Mouse (Mus musculus): ENCODE data around the gene Rbm47. TPM values are rescaled to one million over a fixed set of nuclear protein-coding genes. Genes with fewer than 3 reads are reported as not detected.
A peak's percentile ranks its signal among the peaks of the same experiment; 100 is the strongest.

The Rbm47 gene
- polyA plus RNA-seq, 1 experiment from 2014 or later = 41.5 TPM

DNA sequence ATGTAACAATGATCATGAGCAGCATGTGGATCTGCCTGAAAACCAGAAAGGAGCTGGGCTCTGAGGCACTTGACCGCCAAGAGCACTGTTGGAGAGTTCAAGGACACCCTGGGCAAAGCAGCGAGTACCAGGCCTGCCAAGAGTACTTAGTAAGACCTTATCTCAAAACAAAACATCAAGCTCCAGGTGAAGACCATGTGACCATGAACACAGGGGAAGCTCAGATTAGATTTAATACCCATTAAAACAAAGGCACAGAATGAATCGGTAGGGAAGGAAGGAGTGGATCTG, 110.0 kb downstream of the Rbm47 start:
- Histone ChIP-seq H3K4me1 (ENCODE audit: insufficient read depth, low read depth, low read length) (no peaks in the 10 kb centered on the region), H3K4me3 (ENCODE audit: low read depth, low read length) (no peak overlapping the region), H3K36me3 (ENCODE audit: insufficient read depth, low read length) (no peaks in the 10 kb centered on the region), H3K9me3 (ENCODE audit: low read length) (no peaks in the 10 kb centered on the region), H3K27me3 (replicated peaks; ENCODE audit: insufficient read depth, low read length) (no peaks in the 10 kb centered on the region), H3K4me2 (replicated peaks; ENCODE audit: low read depth, low read length) (no peak overlapping the region), H3K27ac (ENCODE audit: low read length) (no peak overlapping the region), H3K9ac (replicated peaks; ENCODE audit: low read depth) (no peak overlapping the region)
- peak; percentile 23 for ATAC-seq
- no peak for DNase-seq (ENCODE audit: low spot score)
- no peak for TF ChIP-seq CTCF (IDR thresholded peaks at IDR 0.05)
- no peak for TF ChIP-seq EP300 (IDR thresholded peaks at IDR 0.05)
- WGBS = 56% methylated on average over 3 of the region's 3 CpGs

DNA sequence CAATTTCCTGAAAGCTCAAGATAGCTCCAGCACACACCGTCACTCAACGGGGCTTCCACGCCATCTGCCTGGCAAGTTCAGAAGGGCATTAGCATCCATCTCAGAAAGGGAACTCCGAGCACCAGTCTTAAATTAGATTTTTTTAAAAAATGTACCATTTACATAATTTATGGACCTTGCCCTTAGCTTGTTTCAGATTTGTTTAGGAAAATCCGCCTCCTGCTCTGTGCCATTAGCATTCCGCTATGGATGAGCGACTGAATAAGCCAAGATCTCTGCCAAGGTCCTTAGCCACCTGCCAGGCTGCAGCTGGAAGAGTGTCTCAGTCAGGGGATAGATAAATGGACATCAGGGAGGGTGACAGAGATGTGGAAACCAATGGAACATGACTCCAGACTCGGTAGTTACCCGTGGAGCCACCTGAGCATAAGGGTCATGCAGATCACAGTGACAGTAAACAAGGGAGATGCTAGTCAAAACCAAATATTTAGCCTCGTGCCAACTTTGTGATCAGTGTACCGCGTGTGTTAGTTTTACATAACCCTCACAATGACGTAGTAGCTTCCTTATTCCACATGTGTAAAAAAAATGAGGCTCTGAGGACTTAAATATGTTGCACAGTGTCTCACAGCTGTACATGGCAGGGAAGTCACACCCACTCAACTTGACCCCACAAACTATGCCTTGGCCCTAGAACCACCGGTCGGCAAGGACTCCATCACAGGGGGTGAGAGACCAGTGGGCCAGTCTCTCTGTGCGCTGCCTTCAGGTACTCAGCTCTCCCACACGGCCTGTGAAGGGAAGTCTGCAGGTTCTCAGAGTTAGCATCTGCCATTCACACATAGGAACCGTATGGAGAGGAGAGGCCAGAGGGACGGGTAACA, 110.6 kb downstream of the Rbm47 start:
- Histone ChIP-seq H3K27ac (ENCODE audit: low read length) (no peak overlapping the region), H3K4me2 (replicated peaks; ENCODE audit: low read depth, low read length) (no peak overlapping the region), H3K9me3 (ENCODE audit: low read length) (no peaks in the 10 kb centered on the region), H3K4me3 (ENCODE audit: low read depth, low read length) (no peak overlapping the region), H3K27me3 (replicated peaks; ENCODE audit: insufficient read depth, low read length) (no peaks in the 10 kb centered on the region), H3K36me3 (ENCODE audit: insufficient read depth, low read length) (no peaks in the 10 kb centered on the region), H3K9ac (replicated peaks; ENCODE audit: low read depth) (no peak overlapping the region), H3K4me1 (ENCODE audit: insufficient read depth, low read depth, low read length) (no peaks in the 10 kb centered on the region)
- DNase-seq (ENCODE audit: low spot score) = no peak
- TF ChIP-seq CTCF (IDR thresholded peaks at IDR 0.05) (no peak), EP300 (IDR thresholded peaks at IDR 0.05) (no peak)
- WGBS = 63% methylated on average over 19 of the region's 19 CpGs
- ATAC-seq = 0 out of 2 replicates have a peak, but pooled peaks have one; percentile 18

GRCm38 (mm10) chr5:66061667-66062045, 111.3 kb downstream of the Rbm47 start:
- H3K4me3 ChIP-seq (ENCODE audit: low read depth, low read length) = no peak overlapping the region
- no peaks in the 10 kb centered on the region for H3K36me3 ChIP-seq (ENCODE audit: insufficient read depth, low read length)
- H3K9me3 ChIP-seq (ENCODE audit: low read length) = no peaks in the 10 kb centered on the region
- no peaks in the 10 kb centered on the region for H3K4me1 ChIP-seq (ENCODE audit: insufficient read depth, low read depth, low read length)
- ATAC-seq (no peak), DNase-seq (ENCODE audit: low spot score) (no peak)
- H3K27ac ChIP-seq (ENCODE audit: low read length) = no peak overlapping the region
- no peak for TF ChIP-seq CTCF (IDR thresholded peaks at IDR 0.05)
- TF ChIP-seq EP300 (IDR thresholded peaks at IDR 0.05) = no peak
- H3K27me3 ChIP-seq (replicated peaks; ENCODE audit: insufficient read depth, low read length) = no peaks in the 10 kb centered on the region
- H3K9ac ChIP-seq (replicated peaks; ENCODE audit: low read depth) = no peak overlapping the region
- 91% methylated on average over 4 of the region's 4 CpGs for WGBS
- no peak overlapping the region for H3K4me2 ChIP-seq (replicated peaks; ENCODE audit: low read depth, low read length)

DNA sequence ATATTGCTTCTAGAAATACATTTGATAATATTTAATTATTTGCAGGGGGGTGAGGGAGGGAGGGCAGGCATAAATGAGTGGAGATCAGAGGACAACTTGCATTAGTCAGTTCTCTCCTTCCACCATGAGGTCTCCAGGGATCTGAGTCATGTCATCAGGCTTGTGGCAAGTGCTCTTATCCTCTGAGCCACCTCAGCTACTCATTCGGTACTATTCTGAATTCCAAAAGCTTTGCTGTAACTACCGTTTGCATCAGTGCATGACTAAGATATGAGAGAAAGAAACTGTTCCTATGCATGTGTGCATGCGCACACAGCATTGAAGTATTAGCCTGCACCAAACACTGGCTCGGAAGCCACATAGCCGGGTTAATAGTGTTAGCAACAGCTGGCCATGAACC, 114.1 kb downstream of the Rbm47 start:
- Histone ChIP-seq H3K27me3 (replicated peaks; ENCODE audit: insufficient read depth, low read length) (no peaks in the 10 kb centered on the region), H3K9me3 (ENCODE audit: low read length) (no peaks in the 10 kb centered on the region), H3K4me3 (ENCODE audit: low read depth, low read length) (no peak overlapping the region), H3K4me1 (ENCODE audit: insufficient read depth, low read depth, low read length) (no peaks in the 10 kb centered on the region), H3K27ac (ENCODE audit: low read length) (no peak overlapping the region), H3K9ac (replicated peaks; ENCODE audit: low read depth) (no peak overlapping the region), H3K4me2 (replicated peaks; ENCODE audit: low read depth, low read length) (no peak overlapping the region), H3K36me3 (ENCODE audit: insufficient read depth, low read length) (no peaks in the 10 kb centered on the region)
- peak; percentile 63 for DNase-seq (ENCODE audit: low spot score)
- ATAC-seq = peak; percentile 71
- no peak; the same call in 1 of the 2 replicates for TF ChIP-seq EP300 (IDR thresholded peaks at IDR 0.05)
- no peak for TF ChIP-seq CTCF (IDR thresholded peaks at IDR 0.05)
- WGBS = 73% methylated on average over 5 of the region's 5 CpGs

DNA sequence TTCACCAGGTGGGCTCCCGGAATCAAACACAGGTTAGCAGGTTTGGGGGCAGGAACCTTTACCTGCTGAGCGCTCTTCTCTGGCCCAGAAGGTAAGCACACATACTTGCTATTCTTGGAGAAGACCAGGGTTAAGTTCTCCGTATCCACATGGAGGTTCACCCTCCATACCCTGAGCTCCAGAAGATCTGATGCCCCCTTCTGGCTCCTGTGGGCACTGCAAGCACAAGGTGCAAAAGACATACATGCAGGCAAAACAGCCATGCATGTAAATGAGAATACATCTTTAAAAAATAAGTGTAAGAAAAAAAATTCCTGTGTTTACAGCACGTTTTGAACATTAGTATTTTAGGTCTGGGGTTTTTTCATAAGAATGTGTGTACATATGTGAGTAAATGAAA, 116.2 kb downstream of the Rbm47 start:
- Histone ChIP-seq H3K4me1 (ENCODE audit: insufficient read depth, low read depth, low read length) (no peaks in the 10 kb centered on the region; the same call in 1 of the 2 replicates), H3K4me2 (replicated peaks; ENCODE audit: low read depth, low read length) (no peak overlapping the region), H3K27me3 (replicated peaks; ENCODE audit: insufficient read depth, low read length) (no peaks in the 10 kb centered on the region), H3K36me3 (ENCODE audit: insufficient read depth, low read length) (no peaks in the 10 kb centered on the region), H3K27ac (ENCODE audit: low read length) (no peak overlapping the region), H3K4me3 (ENCODE audit: low read depth, low read length) (no peak overlapping the region), H3K9ac (replicated peaks; ENCODE audit: low read depth) (no peak overlapping the region), H3K9me3 (ENCODE audit: low read length) (no peaks in the 10 kb centered on the region)
- DNase-seq (ENCODE audit: low spot score) = no peak
- TF ChIP-seq CTCF (IDR thresholded peaks at IDR 0.05) (peak; percentile 51), EP300 (IDR thresholded peaks at IDR 0.05) (no peak)
- no peak for ATAC-seq
- WGBS = 82% methylated on average over 4 of the region's 4 CpGs

DNA sequence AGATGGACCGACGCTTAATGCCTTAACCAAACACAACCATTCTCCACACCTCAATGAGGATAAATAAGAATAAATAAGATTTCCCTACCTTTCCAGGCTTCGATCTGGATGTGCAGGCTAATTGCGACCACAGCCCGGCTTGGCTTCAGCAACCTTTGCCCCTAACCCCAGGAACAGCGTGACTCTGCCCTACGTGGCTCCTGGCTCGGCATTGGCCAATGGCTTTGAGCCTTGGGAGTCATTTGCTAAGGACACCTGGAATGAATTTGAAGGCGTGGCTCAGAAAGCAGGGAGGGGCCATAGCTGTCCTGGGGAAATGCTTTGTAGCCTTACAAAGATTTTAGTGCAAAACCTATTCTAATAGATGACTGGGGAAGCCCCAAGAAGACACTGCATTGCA, 118.5 kb downstream of the Rbm47 start:
- no peak overlapping the region for H3K4me3 ChIP-seq (ENCODE audit: low read depth, low read length)

More for the DNA sequence above, 118.5 kb downstream of the Rbm47 start:
- Histone ChIP-seq H3K27me3 (replicated peaks; ENCODE audit: insufficient read depth, low read length) (no peaks in the 10 kb centered on the region), H3K9me3 (ENCODE audit: low read length) (no peaks in the 10 kb centered on the region), H3K9ac (replicated peaks; ENCODE audit: low read depth) (no peak overlapping the region), H3K4me2 (replicated peaks; ENCODE audit: low read depth, low read length) (no peak overlapping the region), H3K36me3 (ENCODE audit: insufficient read depth, low read length) (no peaks in the 10 kb centered on the region), H3K27ac (ENCODE audit: low read length) (no peak overlapping the region), H3K4me1 (ENCODE audit: insufficient read depth, low read depth, low read length) (no peaks in the 10 kb centered on the region; the same call in 1 of the 2 replicates)
- DNase-seq (ENCODE audit: low spot score) (no peak), ATAC-seq (no peak)
- no peak for TF ChIP-seq CTCF (IDR thresholded peaks at IDR 0.05)
- no peak for TF ChIP-seq EP300 (IDR thresholded peaks at IDR 0.05)
- 55% methylated on average over 9 of the region's 9 CpGs for WGBS

All from lung, postnatal 0 days (tissue).